Mouse (Mus musculus) embryo, embryonic 11 days (tissue): ENCODE data around the gene Tmod1.

Experiments used
- DNase-seq: peaks from one replicate; pipeline ENCODE4 v3.0.0-alpha.2; 2015

Gene Tmod1

DNA sequence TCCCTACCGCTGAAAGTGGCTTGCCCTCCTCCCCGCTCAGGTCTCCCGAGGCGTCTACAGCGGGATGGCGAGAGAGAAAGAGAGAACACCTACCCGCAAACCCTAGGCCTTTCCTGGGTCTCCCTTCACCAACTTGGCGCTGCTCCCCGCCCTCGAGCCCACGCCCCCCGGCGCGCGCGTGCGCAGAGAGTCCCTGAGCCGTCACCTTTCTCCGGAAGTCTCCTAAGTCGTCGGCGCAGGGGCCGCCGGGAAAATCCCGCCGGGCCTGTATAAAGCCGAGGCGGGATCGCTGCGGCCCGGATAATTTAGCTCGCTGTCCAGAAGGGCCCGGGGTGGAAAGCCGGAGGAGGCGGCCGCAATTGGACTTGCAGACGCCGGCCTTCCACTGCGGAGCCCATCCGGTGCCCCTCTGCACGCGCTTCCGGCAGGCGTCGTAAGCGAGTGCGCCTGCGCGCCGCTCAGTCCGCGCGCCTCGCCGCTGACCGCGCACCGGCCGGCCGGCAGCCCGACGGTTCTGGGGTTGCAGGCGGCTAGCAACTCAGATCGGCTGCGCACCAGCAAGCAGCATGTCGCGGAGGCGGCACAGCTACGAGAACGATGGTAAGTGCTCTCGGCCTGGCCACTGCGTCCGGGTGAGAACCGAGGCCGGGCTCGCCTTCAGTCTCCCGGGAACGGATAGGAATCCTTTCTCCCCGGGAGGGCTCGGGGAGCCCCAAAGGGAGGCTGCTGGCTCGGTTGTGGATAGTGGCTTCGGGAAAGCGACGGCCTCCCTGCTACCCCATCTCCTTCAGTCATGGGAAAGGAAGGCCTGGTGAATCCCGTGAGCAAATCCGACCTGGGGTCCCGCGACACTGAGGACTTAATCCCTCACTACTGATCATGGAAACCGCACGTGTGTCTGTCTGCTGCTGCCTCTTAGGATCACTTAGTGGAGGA is 99.8 kb downstream of the Tmod1 start, which contains the start of the genes Ncbp1 and Tstd2:
Ncbp1 (plus strand) TSS at position 327 of the 936 bp plus-strand sequence.
Tstd2 (minus strand) TSS at position 408 of the 936 bp plus-strand sequence.
- DNase-seq: peak; percentile 95

DNA sequence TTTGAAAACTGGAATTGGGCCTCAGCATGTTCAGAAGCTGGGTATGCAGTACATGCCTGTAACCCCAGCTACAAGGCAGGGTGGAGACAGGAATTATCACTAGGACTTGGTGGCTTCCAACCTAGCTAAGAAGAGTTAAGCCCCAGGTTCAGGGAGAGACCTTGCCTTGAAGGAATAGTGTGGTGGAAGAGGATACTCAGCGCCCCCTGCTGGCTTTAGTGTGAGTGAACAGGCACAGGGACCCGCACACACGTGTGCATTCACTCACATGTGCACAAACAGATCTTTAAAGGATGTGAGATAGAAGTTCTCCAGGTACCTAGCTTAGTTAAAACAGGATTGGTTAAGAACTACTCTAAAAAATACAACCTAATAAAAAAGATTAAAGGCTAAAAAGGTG is 105.6 kb downstream of the Tmod1 start:
- peak; percentile 12 for DNase-seq

DNA sequence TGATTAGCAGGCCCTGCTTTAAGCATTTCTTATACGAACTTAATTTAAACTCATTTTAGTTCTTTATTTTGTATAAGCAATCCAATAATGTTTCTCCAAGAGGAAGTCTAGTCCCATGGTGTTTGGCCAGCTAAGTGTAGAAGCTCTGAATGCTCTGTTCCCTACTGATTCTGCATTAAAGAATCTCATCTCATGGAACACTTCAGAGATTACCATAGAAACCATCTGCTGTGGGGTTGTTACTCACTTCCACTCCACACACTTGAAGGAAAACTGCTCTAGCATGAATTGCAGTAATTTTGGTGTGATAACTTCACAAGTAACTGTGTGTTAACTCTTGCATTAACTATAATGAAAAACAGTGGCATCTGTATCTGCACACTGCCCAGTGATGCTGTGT is 108.1 kb downstream of the Tmod1 start:
- DNase-seq: no peak

DNA sequence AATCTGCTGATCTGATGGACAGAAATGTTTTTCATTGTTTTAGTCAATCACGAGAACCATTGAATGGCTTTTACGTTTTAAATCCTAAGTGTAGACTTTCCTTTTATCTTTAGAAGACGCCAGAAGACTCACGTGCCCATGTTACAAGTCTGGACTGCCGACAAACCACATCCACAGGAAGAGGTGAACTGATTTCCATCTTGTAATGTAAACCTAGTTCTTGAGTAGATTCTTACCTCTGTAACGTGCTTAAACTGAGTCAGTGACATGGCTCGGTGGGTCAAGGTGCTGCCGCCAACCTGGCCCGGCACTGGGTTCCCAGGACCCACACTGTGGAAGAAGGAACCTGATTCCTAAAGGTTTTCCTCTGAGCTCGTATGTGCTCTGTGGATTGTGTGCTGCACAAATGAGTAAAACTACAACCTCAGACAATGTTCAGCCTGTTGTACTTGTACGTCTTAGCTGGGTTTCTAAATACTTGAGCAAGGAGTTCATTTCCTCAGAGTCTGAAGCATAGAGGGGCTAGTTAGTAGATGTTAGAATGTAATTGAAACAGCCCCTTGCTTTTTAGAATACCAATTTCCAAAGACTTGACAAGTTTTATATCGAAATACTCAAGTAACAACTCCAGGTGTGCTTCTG is 113.3 kb downstream of the Tmod1 start:
- DNase-seq: no peak

DNA sequence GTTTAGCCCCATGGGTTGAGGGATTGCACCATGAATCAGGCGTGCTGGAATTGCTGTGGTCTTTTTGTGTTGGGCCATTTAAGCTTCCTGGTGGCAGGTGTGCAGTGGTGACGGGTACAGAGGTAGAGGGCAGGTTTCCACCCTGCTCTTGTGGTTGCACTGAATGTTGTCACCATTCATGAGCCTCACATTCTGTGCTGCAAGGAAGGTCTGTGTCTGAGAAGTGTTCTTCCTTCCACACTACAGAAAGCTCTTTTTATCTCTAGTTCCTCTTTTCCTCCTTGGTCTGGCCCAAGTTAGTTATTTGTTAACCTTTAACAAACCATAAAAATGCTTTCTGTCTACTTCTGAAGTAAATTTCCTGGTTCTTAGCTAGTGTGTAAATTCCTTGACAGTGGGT is 125.3 kb downstream of the Tmod1 start:
- no peak for DNase-seq
